Mouse (Mus musculus): ENCODE measurements around the gene Mesd. TPM values are rescaled to one million over a fixed set of nuclear protein-coding genes. Genes with fewer than 3 reads are reported as not detected.
A peak's percentile ranks its signal among the peaks of the same experiment; 100 is the strongest.

Mesd gene
- polyA plus RNA-seq (2012; rRNA removed), result 19.9 and 26.3 TPM in 2 replicates

- TF ChIP-seq POLR2A (IDR thresholded peaks at IDR 0.05; ENCODE audit: borderline replicate concordance, extremely low read depth, insufficient read depth, insufficient read length, poor library complexity, severe bottlenecking) (peak; percentile 92), CTCF (IDR thresholded peaks at IDR 0.05; ENCODE audit: borderline replicate concordance, extremely low read depth, insufficient read depth, insufficient read length) (no peak)
- peak; percentile 96 for DNase-seq (ENCODE audit: low read depth)
These were observed at the start of gene Mesd, which contains the start of gene Tlnrd1 for GRCm38 (mm10) chr7:83884021-83884658. Mesd (plus strand) TSS chr7:83884466. Tlnrd1 (minus strand) TSS chr7:83884305.

- no peak for TF ChIP-seq POLR2A (IDR thresholded peaks at IDR 0.05; ENCODE audit: borderline replicate concordance, extremely low read depth, insufficient read depth, insufficient read length, poor library complexity, severe bottlenecking)
- no peak for TF ChIP-seq CTCF (IDR thresholded peaks at IDR 0.05; ENCODE audit: borderline replicate concordance, extremely low read depth, insufficient read depth, insufficient read length)
- DNase-seq (ENCODE audit: low read depth), result no peak
These were observed 45.6 kb upstream of the Mesd start for GRCm38 (mm10) chr7:83838525-83839224.

- no peak for DNase-seq (ENCODE audit: low read depth)
- TF ChIP-seq CTCF (IDR thresholded peaks at IDR 0.05; ENCODE audit: borderline replicate concordance, extremely low read depth, insufficient read depth, insufficient read length) (no peak), POLR2A (IDR thresholded peaks at IDR 0.05; ENCODE audit: borderline replicate concordance, extremely low read depth, insufficient read depth, insufficient read length, poor library complexity, severe bottlenecking) (no peak)
These were observed 44.2 kb upstream of the Mesd start for GRCm38 (mm10) chr7:83840076-83840475.

- TF ChIP-seq CTCF (IDR thresholded peaks at IDR 0.05; ENCODE audit: borderline replicate concordance, extremely low read depth, insufficient read depth, insufficient read length) (no peak), POLR2A (IDR thresholded peaks at IDR 0.05; ENCODE audit: borderline replicate concordance, extremely low read depth, insufficient read depth, insufficient read length, poor library complexity, severe bottlenecking) (no peak)
- no peak for DNase-seq (ENCODE audit: low read depth)
These were observed 41.6 kb upstream of the Mesd start for GRCm38 (mm10) chr7:83842486-83843259.

GRCm38 (mm10) chr7:83844807-83845206 lies 39.5 kb upstream of the Mesd start:
- no peak for TF ChIP-seq POLR2A (IDR thresholded peaks at IDR 0.05; ENCODE audit: borderline replicate concordance, extremely low read depth, insufficient read depth, insufficient read length, poor library complexity, severe bottlenecking)
- TF ChIP-seq CTCF (IDR thresholded peaks at IDR 0.05; ENCODE audit: borderline replicate concordance, extremely low read depth, insufficient read depth, insufficient read length), result no peak
- no peak for DNase-seq (ENCODE audit: low read depth)

GRCm38 (mm10) chr7:83847187-83848075 lies 36.8 kb upstream of the Mesd start:
- no peak for TF ChIP-seq CTCF (IDR thresholded peaks at IDR 0.05; ENCODE audit: borderline replicate concordance, extremely low read depth, insufficient read depth, insufficient read length)
- no peak for TF ChIP-seq POLR2A (IDR thresholded peaks at IDR 0.05; ENCODE audit: borderline replicate concordance, extremely low read depth, insufficient read depth, insufficient read length, poor library complexity, severe bottlenecking)

GRCm38 (mm10) chr7:83851569-83852380 lies 32.5 kb upstream of the Mesd start:
- TF ChIP-seq POLR2A (IDR thresholded peaks at IDR 0.05; ENCODE audit: borderline replicate concordance, extremely low read depth, insufficient read depth, insufficient read length, poor library complexity, severe bottlenecking), result no peak
- no peak for TF ChIP-seq CTCF (IDR thresholded peaks at IDR 0.05; ENCODE audit: borderline replicate concordance, extremely low read depth, insufficient read depth, insufficient read length)

More at GRCm38 (mm10) chr7:83847187-83848075, 36.8 kb upstream of the Mesd start:
- no peak for DNase-seq (ENCODE audit: low read depth)

GRCm38 (mm10) chr7:83852381-83853380 lies 31.6 kb upstream of the Mesd start:
- TF ChIP-seq POLR2A (IDR thresholded peaks at IDR 0.05; ENCODE audit: borderline replicate concordance, extremely low read depth, insufficient read depth, insufficient read length, poor library complexity, severe bottlenecking), result no peak
- TF ChIP-seq CTCF (IDR thresholded peaks at IDR 0.05; ENCODE audit: borderline replicate concordance, extremely low read depth, insufficient read depth, insufficient read length), result no peak
- peak; percentile 33 for DNase-seq (ENCODE audit: low read depth)

More at GRCm38 (mm10) chr7:83851569-83852380, 32.5 kb upstream of the Mesd start:
- no peak for DNase-seq (ENCODE audit: low read depth)

- TF ChIP-seq CTCF (IDR thresholded peaks at IDR 0.05; ENCODE audit: borderline replicate concordance, extremely low read depth, insufficient read depth, insufficient read length), result no peak
- TF ChIP-seq POLR2A (IDR thresholded peaks at IDR 0.05; ENCODE audit: borderline replicate concordance, extremely low read depth, insufficient read depth, insufficient read length, poor library complexity, severe bottlenecking), result no peak
- no peak for DNase-seq (ENCODE audit: low read depth)
These were observed 29.1 kb upstream of the Mesd start for GRCm38 (mm10) chr7:83855203-83855602.

Data from brain, embryonic 14.5 days (tissue).